In the genomic region with DNA sequence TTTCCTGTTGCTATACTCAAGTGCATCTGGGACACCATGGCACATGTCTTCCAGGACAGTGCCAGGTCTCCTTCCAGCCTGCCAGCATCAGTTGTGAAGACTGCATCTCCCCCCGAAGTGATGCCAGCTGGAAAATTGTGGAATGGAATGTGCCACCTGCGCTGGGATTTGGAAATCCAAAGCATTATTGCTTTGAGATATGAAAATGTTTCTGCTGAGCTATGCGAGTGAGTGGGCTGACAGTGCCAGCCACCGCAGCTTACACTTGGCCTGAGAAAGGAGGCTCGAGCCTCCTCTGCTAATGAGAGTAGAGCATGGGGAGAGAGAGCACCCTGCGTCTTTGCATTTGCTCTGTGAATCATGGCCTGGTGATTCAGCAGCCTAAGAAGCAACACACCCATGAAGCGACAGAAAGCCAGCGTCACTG, we compare ENCODE assay signal across 19 mouse cellular contexts. TPM values are rescaled to one million over a fixed set of nuclear protein-coding genes. Genes with fewer than 3 reads are reported as not detected.
DNase-seq lines count a peak whose midpoint lies in the region; ATAC-seq lines count a peak whose summit lies in the region.
"Had no signal": no experiment of that assay in that cellular context is flagged by ENCODE, and none has a peak within 500 bp of the region (broad histone marks: within the 10 kb centered on the region; RNA-seq: fewer than 3 reads in every experiment).

No protein-coding gene starts in this region.

- H3K9ac ChIP-seq in forebrain, embryonic 15.5 days (replicated peaks) = no peak overlapping the region
- no peak overlapping the region for H3K9ac ChIP-seq in forebrain, embryonic 13.5 days
- H3K9ac ChIP-seq: liver, embryonic 12.5 days; midbrain, embryonic 12.5 days; neural tube, embryonic 12.5 days had no signal

- H3K4me1 ChIP-seq in forebrain, embryonic 15.5 days = peaks cover 21% of the 10 kb centered on the region
- no peaks in the 10 kb centered on the region for H3K4me1 ChIP-seq in forebrain, embryonic 13.5 days
- H3K4me1 ChIP-seq: liver, embryonic 12.5 days; midbrain, embryonic 12.5 days; neural tube, embryonic 12.5 days had no signal

- no peaks in the 10 kb centered on the region for H3K36me3 ChIP-seq in forebrain, embryonic 15.5 days
- H3K36me3 ChIP-seq in forebrain, embryonic 13.5 days (ENCODE audit: poor library complexity, severe bottlenecking) = no peaks in the 10 kb centered on the region
- H3K36me3 ChIP-seq: G1E; liver, embryonic 12.5 days; midbrain, embryonic 12.5 days; neural tube, embryonic 12.5 days had no signal

- H3K4me2 ChIP-seq in forebrain, embryonic 15.5 days (replicated peaks) = no peak overlapping the region
- H3K4me2 ChIP-seq in forebrain, embryonic 13.5 days = no peak overlapping the region
- H3K4me2 ChIP-seq: liver, embryonic 12.5 days; midbrain, embryonic 12.5 days; neural tube, embryonic 12.5 days had no signal

- 0 out of 2 replicates have a peak overlapping the region, but pooled peaks have one; percentile 2 for H3K27ac ChIP-seq in forebrain, embryonic 15.5 days (replicated peaks)
- H3K27ac ChIP-seq in forebrain, embryonic 13.5 days = no peak overlapping the region
- H3K27ac ChIP-seq: heart, adult 2 months; liver, embryonic 12.5 days; midbrain, embryonic 12.5 days; neural tube, embryonic 12.5 days had no signal

- peak; percentile 34 for DNase-seq in left cerebral cortex, adult 11 months (ENCODE audit: low spot score)
- DNase-seq in left cerebral cortex, postnatal 10 days (ENCODE audit: extremely low spot score in 1 of 2, low spot score in 2 of 2) = no peak
- peak; percentile 53 to 64 for DNase-seq in left cerebral cortex, adult 18-20 months (ENCODE audit: low spot score in 2 of 2)
- DNase-seq in right cerebral cortex, postnatal 36 days (ENCODE audit: low spot score in 2 of 2) = peak; percentile 55 to 60
- no peak for DNase-seq in adrenal gland, postnatal 14 days
- DNase-seq: heart, adult 2 months; kidney, postnatal 36 days; lung, postnatal 10 days had no signal

- intact Hi-C loops in left cerebral cortex, postnatal 10 days (cut with DNase I) = loop anchor here (10.0 kb wide), 1 partner anchor 176 kb away; no protein-coding TSS in a partner anchor

- WGBS in forebrain, embryonic 15.5 days = 62% methylated on average over 8 of the region's 8 CpGs
- 80% methylated on average over 8 of the region's 8 CpGs for WGBS in forebrain, embryonic 13.5 days

- H3K27me3 ChIP-seq in forebrain, embryonic 15.5 days = no peaks in the 10 kb centered on the region
- H3K27me3 ChIP-seq in forebrain, embryonic 13.5 days = no peaks in the 10 kb centered on the region
- H3K27me3 ChIP-seq: midbrain, embryonic 12.5 days; neural tube, embryonic 12.5 days had no signal

- H3K9me3 ChIP-seq in forebrain, embryonic 15.5 days = no peaks in the 10 kb centered on the region
- H3K9me3 ChIP-seq in forebrain, embryonic 13.5 days (replicated peaks) = no peaks in the 10 kb centered on the region
- H3K9me3 ChIP-seq: G1E; liver, embryonic 12.5 days; midbrain, embryonic 12.5 days; neural tube, embryonic 12.5 days had no signal

- no peak overlapping the region for H3K4me3 ChIP-seq in forebrain, embryonic 15.5 days
- no peak overlapping the region for H3K4me3 ChIP-seq in forebrain, embryonic 13.5 days
- H3K4me3 ChIP-seq: heart, adult 2 months; liver, embryonic 12.5 days; midbrain, embryonic 12.5 days; neural tube, embryonic 12.5 days had no signal

- no peak for ATAC-seq in forebrain, embryonic 15.5 days (replicated peaks)
- ATAC-seq in forebrain, embryonic 13.5 days = no peak
- ATAC-seq in erythroid progenitor cell, adult 5-6 weeks (replicated peaks; ENCODE audit: low FRiP score, poor library complexity, severe bottlenecking) = no peak
- ATAC-seq: inflammation-experienced regulatory T-cells, adult 6 months; liver, embryonic 12.5 days had no signal

RNA-seq across cellular contexts. Expression of gene Gm17482, which starts 5.9 kb away (rescaled TPM):
- not detected in 2 replicates for polyA plus RNA-seq in forebrain, embryonic 15.5 days (2015; fragmentation: Nextera tagmentation; extraction: Ambion mirVana)
- polyA plus RNA-seq in forebrain, embryonic 13.5 days (2015; fragmentation: Nextera tagmentation; extraction: Ambion mirVana) = not detected in 2 replicates
- not detected for total RNA-seq in left cerebral cortex, postnatal 10 days (2021)
- total RNA-seq in left cerebral cortex, adult 18-20 months (2021) = not detected
- not detected in 2 replicates for total RNA-seq in erythroid progenitor cell, adult 5-6 weeks (2015; ENCODE audit: low replicate concordance)
- total RNA-seq in erythroid progenitor cell, adult 5-6 weeks (2017; ENCODE audit: low replicate concordance) = not detected in 2 replicates
- not detected in 2 replicates for total RNA-seq in adrenal gland, postnatal 14 days (2021)
- total RNA-seq: G1E; heart, adult 2 months; heart, postnatal 25 days had no signal
- polyA plus RNA-seq: embryonic facial prominence, embryonic 11.5 days; G1E; heart, adult 2 months; inflammation-experienced regulatory T-cells, adult 6 months; liver, embryonic 12.5 days; midbrain, embryonic 12.5 days; neural tube, embryonic 12.5 days; spleen, adult 2 months had no signal

RNA-seq across cellular contexts. Expression of gene Timp4, which starts 30.8 kb away (rescaled TPM):
- polyA plus RNA-seq in forebrain, embryonic 15.5 days (2015; fragmentation: Nextera tagmentation; extraction: Ambion mirVana) = 2.0 and 2.3 TPM in 2 replicates
- 0.62 and 0.97 TPM in 2 replicates for polyA plus RNA-seq in forebrain, embryonic 13.5 days (2015; fragmentation: Nextera tagmentation; extraction: Ambion mirVana)
- 10 to 100 TPM; 11.8 to 19.4 TPM for total RNA-seq in left cerebral cortex, postnatal 10 days (2021)
- total RNA-seq in left cerebral cortex, adult 18-20 months (2021) = 10 to 100 TPM; 16.8 to 20.1 TPM
- 0.42 TPM in 1 of 2 replicates, not detected in the other for total RNA-seq in erythroid progenitor cell, adult 5-6 weeks (2015; ENCODE audit: low replicate concordance)
- total RNA-seq in erythroid progenitor cell, adult 5-6 weeks (2017; ENCODE audit: low replicate concordance) = not detected in 2 replicates
- total RNA-seq in adrenal gland, postnatal 14 days (2021) = 24.6 and 36.6 TPM in 2 replicates
- polyA plus RNA-seq: G1E; liver, embryonic 12.5 days had no signal

Comparison
In these comparisons a context has a peak if more than half of its experiments do, and no peak if none do; other contexts are left out.
1. DNase-seq: peak in left cerebral cortex, adult 11 months (single experiment), left cerebral cortex, adult 18-20 months (2 of 2) and right cerebral cortex, postnatal 36 days (2 of 2); none in left cerebral cortex, postnatal 10 days (0 of 2) and adrenal gland, postnatal 14 days (single experiment).
2. RNA of gene Timp4, which starts 30.8 kb away (total RNA-seq): 24.6 to 36.6 TPM in adrenal gland, postnatal 14 days, 16.8 to 20.1 TPM in left cerebral cortex, adult 18-20 months and 11.8 to 19.4 TPM in left cerebral cortex, postnatal 10 days; 0.42 TPM in erythroid progenitor cell, adult 5-6 weeks; every median in the first group is over 4 times any median in the second.